Mouse (Mus musculus): ENCODE data around the gene Rhno1.
"Not testable (repeated sequence)": the region's sequence is repeated elsewhere in the genome, so short reads cannot be mapped to it uniquely, and the experiment has no call there.

The Rhno1 gene

GRCm38 (mm10) chr6:128362381-128363006 lies at the start of gene Rhno1, which contains the start of gene Foxm1:
Gene Rhno1 (minus strand): TSS chr6:128362911.
Gene Foxm1 (plus strand): TSS chr6:128362967.
- DNase-seq (ENCODE audit: low spot score in 2 of 2) = peak; percentile 58 to 80

- peak; percentile 41 to 76 for DNase-seq (ENCODE audit: low spot score in 2 of 2)
Observed at GRCm38 (mm10) chr6:128411115-128411514, 48.4 kb upstream of the Rhno1 start.

- no peak for DNase-seq (ENCODE audit: low spot score in 2 of 2)
Observed at GRCm38 (mm10) chr6:128410305-128410704, 47.6 kb upstream of the Rhno1 start.

GRCm38 (mm10) chr6:128408544-128409125 lies 45.9 kb upstream of the Rhno1 start:
- DNase-seq (ENCODE audit: low spot score in 2 of 2) = no peak

GRCm38 (mm10) chr6:128404708-128405107 lies 42.0 kb upstream of the Rhno1 start:
- DNase-seq (ENCODE audit: low spot score in 2 of 2) = no peak

- DNase-seq (ENCODE audit: low spot score in 2 of 2) = peak; percentile 37 to 46
Observed at GRCm38 (mm10) chr6:128399421-128400185, 36.9 kb upstream of the Rhno1 start.

GRCm38 (mm10) chr6:128398996-128399395 lies 36.3 kb upstream of the Rhno1 start, which contains the start of gene Nrip2:
Gene Nrip2 (plus strand): TSS chr6:128399296.
- DNase-seq (ENCODE audit: low spot score in 2 of 2) = no peak

- no peak for DNase-seq (ENCODE audit: low spot score in 2 of 2)
Observed at GRCm38 (mm10) chr6:128397574-128398261, 35.0 kb upstream of the Rhno1 start.

GRCm38 (mm10) chr6:128390683-128391082 lies 28.0 kb upstream of the Rhno1 start:
- DNase-seq (ENCODE audit: low spot score in 2 of 2) = no peak

- no peak for DNase-seq (ENCODE audit: low spot score in 2 of 2)
Observed at GRCm38 (mm10) chr6:128389185-128389584, 26.5 kb upstream of the Rhno1 start.

- DNase-seq (ENCODE audit: low spot score in 2 of 2) = no peak
Observed at GRCm38 (mm10) chr6:128385026-128385425, 22.3 kb upstream of the Rhno1 start.

GRCm38 (mm10) chr6:128383752-128384151 lies 21.0 kb upstream of the Rhno1 start:
- no peak for DNase-seq (ENCODE audit: low spot score in 2 of 2)

- no peak for DNase-seq (ENCODE audit: low spot score in 2 of 2)
Observed at GRCm38 (mm10) chr6:128381254-128381653, 18.5 kb upstream of the Rhno1 start.

GRCm38 (mm10) chr6:128380594-128381167 lies 18.0 kb upstream of the Rhno1 start:
- not testable (repeated sequence) for DNase-seq (ENCODE audit: low spot score in 2 of 2)

GRCm38 (mm10) chr6:128379636-128380035 lies 16.9 kb upstream of the Rhno1 start:
- DNase-seq (ENCODE audit: low spot score in 2 of 2) = no peak

GRCm38 (mm10) chr6:128376371-128377085 lies 13.8 kb upstream of the Rhno1 start:
- no peak for DNase-seq (ENCODE audit: low spot score in 2 of 2)

- no peak for DNase-seq (ENCODE audit: low spot score in 2 of 2)
Observed at GRCm38 (mm10) chr6:128375192-128375591, 12.5 kb upstream of the Rhno1 start, which contains the start of the genes Tex52 and Gm44596. Gene Tex52 (plus strand): TSS chr6:128375456. Gene Gm44596 (plus strand): TSS chr6:128375503.

- no peak for DNase-seq (ENCODE audit: low spot score in 2 of 2)
Observed at GRCm38 (mm10) chr6:128370040-128370439, 7.3 kb upstream of the Rhno1 start.

GRCm38 (mm10) chr6:128366466-128366865 lies 3.8 kb upstream of the Rhno1 start:
- no peak for DNase-seq (ENCODE audit: low spot score in 2 of 2)

GRCm38 (mm10) chr6:128364721-128365120 lies 2.0 kb upstream of the Rhno1 start:
- DNase-seq (ENCODE audit: low spot score in 2 of 2) = no peak
